In the genomic region with DNA sequence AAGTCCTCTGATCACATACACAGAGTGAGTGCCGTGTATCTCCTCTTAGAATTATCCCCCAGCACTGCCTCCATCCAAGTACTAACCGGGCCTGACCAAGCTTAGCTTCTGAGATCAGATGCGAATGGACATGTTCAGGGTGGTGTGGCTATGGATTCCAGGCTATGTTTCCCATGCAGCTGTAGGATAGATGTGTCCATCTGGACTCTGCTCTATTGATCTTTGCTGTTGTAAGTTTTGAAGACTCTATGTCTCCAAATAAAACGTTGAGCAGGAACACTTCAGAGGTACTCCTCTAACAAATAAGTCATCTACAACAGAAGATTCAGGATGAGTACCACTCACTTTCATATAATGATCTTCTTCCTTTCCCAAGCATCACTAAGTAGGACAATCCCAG, we compare ENCODE assay signal across 24 mouse cellular contexts. TPM values are rescaled to one million over a fixed set of nuclear protein-coding genes. Genes with fewer than 3 reads are reported as not detected.
A peak's percentile ranks its signal among the peaks of the same experiment; 100 is the strongest.
DNase-seq lines count a peak whose midpoint lies in the region; ATAC-seq and TF ChIP-seq lines count a peak whose summit lies in the region.
"Had no signal": no experiment of that assay in that cellular context is flagged by ENCODE, and none has a peak within 500 bp of the region (broad histone marks: within the 10 kb centered on the region; RNA-seq: fewer than 3 reads in every experiment).

No protein-coding gene starts in this region.

- no peak for TF ChIP-seq CTCF in liver, adult 2 months (IDR thresholded peaks at IDR 0.05; ENCODE audit: low read depth, low read length)
- no peak for TF ChIP-seq CTCF in liver, postnatal 0 days (IDR thresholded peaks at IDR 0.05; ENCODE audit: low read depth)
- TF ChIP-seq CTCF in midbrain, postnatal 0 days (IDR thresholded peaks at IDR 0.05) = no peak

- no peak overlapping the region for H3K27ac ChIP-seq in liver, adult 2 months (replicated peaks; ENCODE audit: insufficient read depth, low read depth, low read length)
- H3K27ac ChIP-seq in liver, postnatal 0 days (ENCODE audit: low read depth) = peak overlapping the region; percentile 72
- H3K27ac ChIP-seq in liver, embryonic 11.5 days (ENCODE audit: low read depth, low read length) = no peak overlapping the region
- H3K27ac ChIP-seq in midbrain, embryonic 10.5 days (replicated peaks) = 0 out of 2 replicates have a peak overlapping the region, but pooled peaks have one; percentile 1
- no peak overlapping the region for H3K27ac ChIP-seq in midbrain, postnatal 0 days (ENCODE audit: low read depth, low read length)

- peaks cover 12% of the 10 kb centered on the region for H3K4me1 ChIP-seq in liver, adult 2 months (ENCODE audit: control insufficient read depth, insufficient read depth, low read length)
- H3K4me1 ChIP-seq in liver, postnatal 0 days (ENCODE audit: insufficient read depth) = peaks cover 7% of the 10 kb centered on the region
- no peaks in the 10 kb centered on the region for H3K4me1 ChIP-seq in liver, embryonic 11.5 days (replicated peaks; ENCODE audit: control insufficient read depth, insufficient read depth, low read length)
- peaks cover 42% of the 10 kb centered on the region for H3K4me1 ChIP-seq in midbrain, embryonic 10.5 days
- no peaks in the 10 kb centered on the region for H3K4me1 ChIP-seq in midbrain, postnatal 0 days (ENCODE audit: insufficient read depth, low read length)

- 46% methylated on average over 4 of the region's 4 CpGs for WGBS in liver, adult 2 months
- WGBS in liver, postnatal 0 days (ENCODE audit: insufficient replicate concordance) = 58% methylated on average over 4 of the region's 4 CpGs
- WGBS in liver, embryonic 11.5 days = 75% methylated on average over 4 of the region's 4 CpGs
- 88% methylated on average over 4 of the region's 4 CpGs for WGBS in midbrain, embryonic 10.5 days
- 91% methylated on average over 4 of the region's 4 CpGs for WGBS in midbrain, postnatal 0 days

- no peak overlapping the region for H3K4me2 ChIP-seq in liver, postnatal 0 days (ENCODE audit: low read depth, low read length)
- H3K4me2 ChIP-seq in liver, embryonic 11.5 days = no peak overlapping the region
- H3K4me2 ChIP-seq in midbrain, postnatal 0 days (ENCODE audit: low read depth, low read length, poor library complexity, severe bottlenecking) = no peak overlapping the region

- H3K36me3 ChIP-seq in liver, adult 2 months (ENCODE audit: control insufficient read depth, insufficient read depth, low read length) = no peaks in the 10 kb centered on the region
- no peaks in the 10 kb centered on the region for H3K36me3 ChIP-seq in liver, postnatal 0 days (replicated peaks; ENCODE audit: insufficient read depth, low read length)
- H3K36me3 ChIP-seq in liver, embryonic 11.5 days (ENCODE audit: control insufficient read depth, insufficient read depth, low read length) = no peaks in the 10 kb centered on the region
- no peaks in the 10 kb centered on the region for H3K36me3 ChIP-seq in midbrain, embryonic 10.5 days
- no peaks in the 10 kb centered on the region for H3K36me3 ChIP-seq in midbrain, postnatal 0 days (ENCODE audit: insufficient read depth, low read length)
- H3K36me3 ChIP-seq: G1E had no signal

- no peak for TF ChIP-seq POLR2A in liver, adult 2 months (IDR thresholded peaks at IDR 0.05; ENCODE audit: extremely low read depth, insufficient read depth, low read length)

- H3K79me2 ChIP-seq in liver, adult 2 months (ENCODE audit: control insufficient read depth, insufficient read depth, low read length) = no peaks in the 10 kb centered on the region

- peak; percentile 84 for ATAC-seq in liver, postnatal 0 days
- no peak for ATAC-seq in liver, embryonic 11.5 days (replicated peaks; ENCODE audit: low FRiP score)
- no peak for ATAC-seq in midbrain, postnatal 0 days (ENCODE audit: low FRiP score)
- ATAC-seq: activated CD4-positive, CD25-positive, alpha-beta regulatory T cell, adult 4 months; CD4-positive, CD25-positive, alpha-beta regulatory T cell, adult 4 months; Patski had no signal

- H3K9ac ChIP-seq in liver, adult 2 months (ENCODE audit: low read depth, low read length) = no peak overlapping the region
- no peak overlapping the region for H3K9ac ChIP-seq in liver, postnatal 0 days (replicated peaks)
- no peak overlapping the region for H3K9ac ChIP-seq in liver, embryonic 11.5 days (ENCODE audit: low read depth, low read length)
- no peak overlapping the region for H3K9ac ChIP-seq in midbrain, postnatal 0 days (replicated peaks; ENCODE audit: low read length, poor library complexity, severe bottlenecking)

- no peaks in the 10 kb centered on the region for H3K9me3 ChIP-seq in liver, postnatal 0 days (ENCODE audit: low read length)
- H3K9me3 ChIP-seq in liver, embryonic 11.5 days (ENCODE audit: control insufficient read depth, low read length) = no peaks in the 10 kb centered on the region
- 0 out of 2 replicates have a peak, but pooled peaks cover 3% of the 10 kb centered on the region for H3K9me3 ChIP-seq in midbrain, embryonic 10.5 days (replicated peaks)
- no peaks in the 10 kb centered on the region for H3K9me3 ChIP-seq in midbrain, postnatal 0 days (ENCODE audit: low read length)

- no peak for TF ChIP-seq EP300 in liver, postnatal 0 days (IDR thresholded peaks at IDR 0.05; ENCODE audit: low read depth)

- DNase-seq in liver, adult 2 months (ENCODE audit: extremely low read depth, low read depth, low spot score) = peak; percentile 66
- no peak for DNase-seq in liver
- no peak for DNase-seq in liver, postnatal 0 days
- DNase-seq in liver, embryonic 11.5 days (ENCODE audit: low spot score) = no peak
- DNase-seq in midbrain, embryonic 10.5 days (ENCODE audit: low spot score) = no peak
- DNase-seq in midbrain, postnatal 0 days (ENCODE audit: low spot score) = no peak
- DNase-seq: adrenal gland, adult 2 months; adrenal gland, adult 8-10 months; adrenal gland, postnatal 10 days; adrenal gland, postnatal 14 days; adrenal gland, postnatal 25 days; adrenal gland, postnatal 36 days; B cell, adult 2 months; cerebellum, adult 11 months; cerebellum, adult 11-12 months; cerebellum, adult 18-20 months had no signal

- no peak overlapping the region for H3K4me3 ChIP-seq in liver, adult 2 months (ENCODE audit: insufficient read depth, low read depth, low read length)
- H3K4me3 ChIP-seq in liver, postnatal 0 days (ENCODE audit: low read depth, low read length) = no peak overlapping the region
- H3K4me3 ChIP-seq in liver, embryonic 11.5 days (ENCODE audit: low read depth, low read length) = no peak overlapping the region
- no peak overlapping the region for H3K4me3 ChIP-seq in midbrain, embryonic 10.5 days
- no peak overlapping the region for H3K4me3 ChIP-seq in midbrain, postnatal 0 days (ENCODE audit: low read depth, low read length)

- no peaks in the 10 kb centered on the region for H3K27me3 ChIP-seq in liver, adult 2 months (ENCODE audit: control insufficient read depth, insufficient read depth, low read length)
- no peaks in the 10 kb centered on the region for H3K27me3 ChIP-seq in liver, postnatal 0 days (ENCODE audit: insufficient read depth, low read length)
- H3K27me3 ChIP-seq in liver, embryonic 11.5 days (replicated peaks; ENCODE audit: control insufficient read depth, insufficient read depth, low read length) = no peaks in the 10 kb centered on the region
- H3K27me3 ChIP-seq in midbrain, embryonic 10.5 days (ENCODE audit: low read depth, poor library complexity, severe bottlenecking) = 0 out of 2 replicates have a peak, but pooled peaks cover 4% of the 10 kb centered on the region
- H3K27me3 ChIP-seq in midbrain, postnatal 0 days (ENCODE audit: insufficient read depth, low read length) = no peaks in the 10 kb centered on the region
- H3K27me3 ChIP-seq: CH12.LX, Patski had no signal

RNA-seq across cellular contexts. Expression of a gene that starts 8.4 kb away (rescaled TPM):
- 3.4 and 11.0 TPM in 2 replicates for total RNA-seq in liver, adult 2 months (2014; rRNA removed)
- polyA plus RNA-seq in liver, adult 2 months (2012; rRNA removed) = 10.2 and 11.9 TPM in 2 replicates
- 1.6 and 1.7 TPM in 2 replicates for polyA plus RNA-seq in liver, postnatal 0 days (2015; fragmentation: Nextera tagmentation; extraction: Ambion mirVana)
- polyA plus RNA-seq in liver, embryonic 11.5 days (2014; fragmentation: Nextera tagmentation; extraction: Ambion mirVana) = 0.10 TPM in 1 of 2 replicates, not detected in the other
- 17.5 and 27.2 TPM in 2 replicates for polyA plus RNA-seq in midbrain, embryonic 10.5 days (2016; fragmentation: Nextera tagmentation; extraction: Ambion mirVana)
- not detected in 2 replicates for total RNA-seq in midbrain, postnatal 0 days (2014; rRNA removed)
- 0.12 TPM in 2 replicates for polyA plus RNA-seq in midbrain, postnatal 0 days (2015; fragmentation: Nextera tagmentation; extraction: Ambion mirVana)
- total RNA-seq: adrenal gland, postnatal 36 days; CH12.LX; ES-E14; MEL had no signal
- polyA plus RNA-seq: activated CD4-positive, CD25-positive, alpha-beta regulatory T cell, adult 4 months; C2C12; CD4-positive, CD25-positive, alpha-beta regulatory T cell, adult 4 months; G1E; Patski had no signal

Comparison
In these comparisons a context has a peak if more than half of its experiments do, and no peak if none do; other contexts are left out.
1. H3K27ac ChIP-seq: peak in liver, postnatal 0 days (single experiment) and midbrain, embryonic 10.5 days (single experiment); none in liver, adult 2 months (single experiment), liver, embryonic 11.5 days (single experiment) and midbrain, postnatal 0 days (single experiment).